Mouse (Mus musculus): ENCODE results near the gene Stau1.

Gene Stau1

DNA sequence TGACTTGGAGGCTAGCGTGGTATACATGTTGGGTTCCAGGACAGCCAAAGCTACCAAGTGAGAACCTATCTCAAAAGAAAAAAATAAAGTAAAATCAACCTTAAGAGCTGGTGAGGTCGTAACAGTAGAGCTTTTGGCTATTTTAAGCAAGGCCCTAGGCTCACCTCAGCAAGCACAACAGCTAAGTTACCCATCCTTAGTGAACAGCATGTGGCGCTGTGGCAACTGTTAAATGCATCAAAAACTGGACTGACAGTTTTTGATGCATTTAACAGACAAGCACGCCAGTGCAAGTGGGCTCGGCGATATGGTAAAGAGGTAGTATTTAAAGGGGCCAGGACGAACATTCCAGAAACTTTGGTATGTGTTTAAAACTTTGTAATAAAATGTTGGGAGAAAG is 5.2 kb downstream of the Stau1 start:
- DNase-seq (ENCODE audit: low spot score): no peak

GRCm38 (mm10) chr2:166983351-166983894 is 12.7 kb downstream of the Stau1 start:
- no peak for DNase-seq (ENCODE audit: low spot score)

- no peak for DNase-seq (ENCODE audit: low spot score)
Observed at GRCm38 (mm10) chr2:166980161-166980560, 15.9 kb downstream of the Stau1 start.

DNA sequence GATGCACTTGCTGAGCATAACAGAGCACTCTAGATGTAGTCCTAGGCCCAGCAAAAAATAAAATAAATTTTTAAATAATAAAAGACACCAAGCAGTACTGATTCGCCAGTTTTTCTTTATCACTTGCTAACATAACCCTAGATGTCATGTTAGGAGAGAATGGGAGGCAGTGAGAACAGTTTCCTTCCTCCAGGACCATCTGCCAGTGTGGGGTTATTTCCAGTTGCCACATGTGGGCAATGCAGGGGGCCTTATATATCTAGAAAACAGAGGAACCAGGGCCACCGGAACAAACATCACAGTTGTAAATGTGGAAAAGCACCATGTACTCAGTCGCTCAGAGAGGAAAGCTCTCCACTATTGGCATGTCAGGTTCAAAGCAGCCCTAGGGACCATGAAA is 18.6 kb downstream of the Stau1 start:
- no peak for DNase-seq (ENCODE audit: low spot score)

GRCm38 (mm10) chr2:166976356-166976755 is 19.7 kb downstream of the Stau1 start:
- peak; percentile 31 for DNase-seq (ENCODE audit: low spot score)

- no peak for DNase-seq (ENCODE audit: low spot score)
Observed at GRCm38 (mm10) chr2:166974177-166974872, 21.8 kb downstream of the Stau1 start.

- no peak for DNase-seq (ENCODE audit: low spot score)
Observed at GRCm38 (mm10) chr2:166973153-166973552, 22.9 kb downstream of the Stau1 start.

- no peak for DNase-seq (ENCODE audit: low spot score)
Observed at GRCm38 (mm10) chr2:166964773-166965172, 31.3 kb downstream of the Stau1 start.

DNA sequence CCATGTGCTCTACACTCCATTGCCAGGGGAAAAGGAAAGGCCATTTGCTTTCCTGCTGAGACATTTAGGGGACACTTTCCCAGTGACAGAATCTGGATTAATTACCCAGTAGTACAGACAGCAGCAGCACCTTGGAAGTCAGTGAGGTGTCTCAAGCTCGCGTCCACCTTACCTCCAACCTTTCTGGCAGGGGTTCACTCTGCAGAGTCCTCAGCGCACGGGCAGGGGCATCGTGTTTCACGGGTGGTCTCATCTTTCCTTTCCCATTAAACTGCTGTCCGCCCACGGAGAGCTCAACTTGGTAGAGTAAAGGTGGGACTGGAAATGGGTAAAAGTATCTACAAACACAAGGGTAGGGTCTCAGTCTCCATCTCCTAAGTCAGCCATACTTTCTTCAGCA is 32.8 kb downstream of the Stau1 start:
- no peak for DNase-seq (ENCODE audit: low spot score)

DNA sequence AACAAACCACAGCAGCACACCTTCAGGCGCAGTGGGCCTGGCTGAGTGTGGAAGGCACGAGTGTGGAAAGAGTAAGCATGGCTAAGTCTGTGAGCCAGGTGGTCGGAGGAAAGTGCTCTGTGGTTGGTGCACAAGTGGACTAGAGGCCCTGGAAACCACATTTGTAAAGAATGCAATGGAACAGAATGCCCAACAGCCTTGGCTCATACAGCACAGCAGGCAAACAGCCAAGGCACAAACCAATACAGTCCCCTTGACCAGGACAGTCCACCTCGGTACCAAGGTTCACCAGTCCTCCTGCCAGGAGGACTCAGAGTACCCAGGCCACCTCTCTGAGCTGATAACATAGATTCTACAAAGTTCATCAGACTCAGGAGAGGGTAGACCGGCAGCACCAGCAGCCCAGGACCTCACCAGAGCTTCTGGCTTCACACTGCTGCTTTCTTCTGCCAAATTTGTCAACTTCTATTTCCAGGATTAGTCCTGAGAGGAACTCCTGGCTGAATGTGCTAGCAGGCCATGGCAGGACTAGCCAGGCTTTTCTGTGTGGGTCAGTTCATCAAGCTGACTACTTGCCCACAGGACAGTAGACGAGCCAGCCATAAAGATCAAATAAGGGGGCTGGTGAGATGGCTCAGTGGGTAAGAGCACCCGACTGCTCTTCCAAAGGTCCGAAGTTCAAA is 35.3 kb downstream of the Stau1 start:
- DNase-seq (ENCODE audit: low spot score): no peak

DNA sequence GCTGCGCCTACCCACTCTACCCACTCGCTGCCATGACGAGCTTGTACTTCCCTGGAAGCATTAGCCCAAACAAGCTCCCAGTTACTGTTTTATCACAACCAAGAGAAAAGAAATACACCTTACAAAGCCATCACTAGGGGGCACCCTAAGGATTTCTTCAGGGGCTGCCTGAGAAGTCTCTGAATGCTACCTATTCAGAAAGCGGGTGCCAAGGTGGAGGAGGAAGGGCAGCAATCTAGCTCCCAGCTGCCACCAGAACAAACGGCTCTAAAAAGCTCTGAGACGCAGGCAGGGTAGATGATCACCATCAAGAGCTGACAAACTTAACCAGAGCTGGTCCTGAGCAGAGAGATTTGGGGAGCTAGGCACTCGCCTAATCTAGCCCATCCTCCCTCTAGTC is 39.3 kb downstream of the Stau1 start:
- DNase-seq (ENCODE audit: low spot score): peak; percentile 75

DNA sequence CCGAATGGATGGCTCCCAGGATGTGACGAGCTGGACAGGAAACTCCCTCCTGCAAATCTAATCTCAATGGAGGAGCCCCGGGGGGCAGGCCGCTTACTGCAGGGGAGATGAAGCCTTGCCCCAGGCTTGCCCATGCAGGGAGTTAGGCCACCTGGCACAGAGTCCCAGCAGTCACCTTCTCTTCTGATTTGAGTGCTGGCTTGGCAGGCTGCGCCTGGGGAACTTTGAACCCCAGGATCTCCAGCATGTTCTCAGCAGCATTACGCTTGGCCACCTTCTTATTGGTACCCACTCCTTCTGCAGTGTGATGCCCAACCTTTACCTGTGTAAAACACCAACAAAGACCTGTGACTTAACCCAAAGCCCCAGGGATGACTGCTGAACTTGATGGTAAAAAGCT is 43.9 kb downstream of the Stau1 start:
- no peak for DNase-seq (ENCODE audit: low spot score)

- peak; percentile 48 for DNase-seq (ENCODE audit: low spot score)
Observed at GRCm38 (mm10) chr2:166950853-166951648, 45.0 kb downstream of the Stau1 start.

DNA sequence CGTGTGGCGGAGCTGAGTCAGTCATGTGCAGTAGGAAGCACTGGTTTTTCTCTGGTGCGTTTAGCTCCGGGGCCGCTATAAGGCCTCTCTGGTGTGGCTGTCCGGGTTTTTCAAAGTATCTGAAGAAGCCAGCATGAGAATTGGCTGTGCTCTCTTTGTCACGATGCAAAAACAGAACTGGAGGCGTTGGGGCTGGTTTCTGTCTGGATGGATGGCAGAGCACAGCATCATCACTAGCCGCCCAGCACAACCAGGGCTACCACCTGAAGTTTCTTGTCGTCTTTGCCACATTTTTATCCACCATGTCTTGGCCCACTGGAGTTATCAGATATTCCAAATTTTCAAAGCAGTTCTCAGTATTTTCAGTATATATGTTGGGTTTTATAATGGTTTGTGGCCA is 47.2 kb downstream of the Stau1 start:
- no peak for DNase-seq (ENCODE audit: low spot score)

GRCm38 (mm10) chr2:166948246-166948645 is 47.9 kb downstream of the Stau1 start:
- DNase-seq (ENCODE audit: low spot score): no peak

DNA sequence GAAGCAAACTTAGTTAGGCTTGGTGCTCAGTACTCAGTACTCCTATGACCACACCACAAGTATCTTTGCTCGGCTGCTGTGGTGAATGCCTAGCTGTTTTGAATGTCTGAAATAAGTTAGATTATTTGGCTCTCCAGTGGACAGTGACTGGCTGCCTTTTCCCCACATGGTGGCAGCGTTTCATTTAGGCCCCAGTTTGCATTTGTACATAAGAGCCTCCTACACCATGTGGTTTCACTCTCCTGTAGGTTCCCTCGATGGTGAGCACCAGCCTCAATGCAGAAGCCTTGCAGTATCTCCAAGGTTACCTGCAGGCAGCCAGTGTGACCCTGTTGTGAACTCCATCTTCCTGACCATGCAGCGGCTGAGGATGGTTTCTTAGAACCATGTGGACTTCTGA is 50.6 kb downstream of the Stau1 start:
- DNase-seq (ENCODE audit: low spot score): no peak

DNA sequence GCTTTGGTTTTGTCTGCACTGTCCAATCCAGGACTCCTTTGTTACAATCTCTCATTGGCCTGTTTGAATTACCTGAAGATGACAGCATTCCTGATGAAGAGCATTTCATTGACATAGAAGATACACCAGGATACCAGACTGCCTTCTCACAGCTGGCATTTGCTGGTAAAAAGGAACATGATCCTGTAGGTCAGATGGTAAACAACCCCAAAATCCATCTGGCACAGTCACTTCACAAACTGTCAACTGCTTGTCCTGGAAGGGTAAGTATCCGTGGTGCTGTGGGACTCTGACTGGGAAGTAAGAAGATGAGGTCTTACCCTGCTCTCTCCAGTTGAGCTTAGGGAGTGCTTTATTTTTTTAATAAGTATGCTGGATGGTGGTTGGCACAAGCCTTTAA is 51.8 kb downstream of the Stau1 start:
- no peak for DNase-seq (ENCODE audit: low spot score)

DNA sequence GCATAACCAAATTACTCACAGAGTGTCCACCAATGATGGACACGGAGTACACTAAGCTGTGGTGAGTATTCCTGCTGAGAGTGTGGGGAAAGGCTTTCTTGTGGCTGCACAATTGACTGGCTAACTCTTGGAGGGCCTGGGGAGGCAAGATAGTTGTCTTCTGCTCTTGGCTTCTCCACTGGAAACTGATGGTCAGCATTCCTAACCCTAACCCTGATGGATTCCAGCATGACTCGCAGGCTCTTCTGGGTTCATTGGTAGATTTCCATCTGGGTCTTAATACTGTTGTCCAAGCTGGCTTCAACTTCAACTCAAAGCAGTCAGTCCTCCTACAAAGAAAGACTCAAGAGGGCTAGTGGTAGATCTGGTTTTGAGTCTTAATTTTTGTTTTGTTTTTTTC is 53.0 kb downstream of the Stau1 start:
- no peak for DNase-seq (ENCODE audit: low spot score)

GRCm38 (mm10) chr2:166936166-166936565 is 59.9 kb downstream of the Stau1 start:
- DNase-seq (ENCODE audit: low spot score): no peak

DNA sequence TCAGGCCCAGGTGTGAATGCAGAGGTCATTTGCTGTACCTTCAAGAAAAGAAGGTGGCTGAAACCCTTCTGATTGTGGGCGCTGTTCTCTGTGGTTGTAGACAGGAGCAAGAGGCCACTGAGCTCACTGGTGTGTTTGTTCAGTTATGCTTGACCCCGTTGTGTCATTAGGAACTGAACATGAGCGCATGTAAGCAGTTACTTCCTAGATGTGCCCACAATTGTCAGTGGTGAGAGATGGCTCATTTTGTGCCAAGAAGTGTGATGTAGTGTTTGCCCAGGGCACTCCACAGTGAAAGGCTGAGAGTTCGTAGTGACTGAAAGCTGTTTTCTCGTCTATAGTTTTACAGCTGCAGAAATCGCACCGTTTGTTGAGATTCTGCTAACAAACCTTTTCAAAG is 60.5 kb downstream of the Stau1 start:
- DNase-seq (ENCODE audit: low spot score): no peak

GRCm38 (mm10) chr2:166934416-166934815 is 61.7 kb downstream of the Stau1 start:
- DNase-seq (ENCODE audit: low spot score): no peak

- DNase-seq (ENCODE audit: low spot score): no peak
Observed at GRCm38 (mm10) chr2:166933943-166934342, 62.2 kb downstream of the Stau1 start.

GRCm38 (mm10) chr2:166923971-166924370 is 72.1 kb downstream of the Stau1 start:
- DNase-seq (ENCODE audit: low spot score): no peak

All from layer of hippocampus, adult 11-12 months (tissue).